Mouse (Mus musculus) layer of hippocampus, postnatal 10 days (tissue): Measurements from ENCODE around the gene Pdgfa. TPM values are rescaled to one million over a fixed set of nuclear protein-coding genes. Genes with fewer than 3 reads are reported as not detected.

Experiments used
- total RNA-seq, 2 experiments: library from RNA; stranded (reverse); gene quantifications; 2 replicates each; pipeline ENCODE4 v1.2.3; 2021

The Pdgfa gene
- total RNA-seq, 2 experiments from 2014 or later: 49.2 to 58.5 TPM

Other genes with a start within 250 kb of the Pdgfa start
- 10 to 100 TPM; 49.9 to 51.5 TPM for gene Fam20c, start 242.9 kb downstream of the Pdgfa start, total RNA-seq
- not detected for gene Gm5294, start 177.3 kb downstream of the Pdgfa start, total RNA-seq
- gene Prkar1b, start 152.6 kb upstream of the Pdgfa start, total RNA-seq: 100 to 1,000 TPM; 404 to 409 TPM
- 10 to 100 TPM in 1 of 2 experiments, 1 to 10 TPM in 1; 7.3 to 11.4 TPM for gene Dnaaf5, start 152.9 kb upstream of the Pdgfa start, total RNA-seq
- 10 to 100 TPM; 66.0 to 77.0 TPM for gene Sun1, start 203.3 kb upstream of the Pdgfa start, total RNA-seq